Mouse (Mus musculus): ENCODE data around the gene Slc25a24. TPM values are rescaled to one million over a fixed set of nuclear protein-coding genes. Genes with fewer than 3 reads are reported as not detected.

The Slc25a24 gene
- polyA plus RNA-seq (2014; fragmentation: Nextera tagmentation; extraction: Ambion mirVana) = 16.2 and 19.9 TPM in 2 replicates

DNA sequence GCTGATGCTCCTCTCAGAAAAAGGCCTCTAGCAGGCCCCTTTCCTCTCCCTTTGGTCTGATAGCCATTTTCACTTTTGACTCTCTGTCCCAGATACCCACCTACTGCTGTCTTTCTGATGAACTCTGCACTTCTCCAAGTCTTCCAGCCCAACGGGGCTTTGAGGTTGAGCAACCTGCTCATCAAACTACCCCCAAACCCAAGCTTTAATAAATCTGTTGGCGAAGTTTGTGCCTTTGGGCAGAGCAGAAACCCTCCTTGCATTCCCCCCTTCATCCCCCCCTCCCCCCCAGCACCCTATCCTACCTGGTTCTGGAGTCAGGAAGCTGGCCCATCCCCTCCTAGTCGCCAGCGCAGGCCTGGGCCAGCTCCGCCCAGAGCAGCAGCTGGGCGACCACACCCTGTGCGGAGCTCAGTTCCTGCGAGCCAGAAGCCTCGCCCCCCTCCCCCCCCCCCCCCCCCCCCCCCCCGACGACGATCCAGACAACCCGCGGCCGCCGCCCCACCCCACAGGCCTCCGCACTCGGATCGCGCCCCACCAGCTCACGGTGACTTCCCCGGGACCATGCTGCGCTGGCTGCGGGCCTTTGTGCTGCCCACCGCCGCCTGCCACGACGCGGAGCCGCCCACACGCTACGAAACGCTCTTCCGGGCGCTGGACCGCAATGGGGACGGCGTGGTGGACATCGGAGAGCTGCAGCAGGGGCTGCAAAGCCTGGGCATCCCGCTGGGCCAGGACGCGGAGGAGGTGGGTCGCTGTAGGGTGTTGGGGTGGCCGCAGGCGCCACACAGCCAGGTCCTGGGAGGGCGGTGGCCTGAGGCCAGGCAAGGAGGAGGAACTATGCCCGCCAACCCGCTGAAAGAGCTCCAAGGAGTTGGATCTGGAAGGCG lies at the start of gene Slc25a24:
Gene Slc25a24 (plus strand): TSS at position 509 of the 890 bp plus-strand sequence.
- Histone ChIP-seq H3K4me1 (replicated peaks; ENCODE audit: control insufficient read depth, insufficient read depth, low read length) (peaks cover 7% of the 10 kb centered on the region), H3K9me3 (ENCODE audit: control insufficient read depth, low read length) (no peaks in the 10 kb centered on the region), H3K4me2 (peak within 1 kb of the TSS; percentile 93), H3K4me3 (ENCODE audit: low read depth, low read length) (peak within 1 kb of the TSS; percentile 73), H3K27ac (ENCODE audit: low read depth, low read length) (peak within 1 kb of the TSS; percentile 68), H3K27me3 (replicated peaks; ENCODE audit: control insufficient read depth, insufficient read depth, low read length) (no peaks in the 10 kb centered on the region), H3K36me3 (ENCODE audit: control insufficient read depth, insufficient read depth, low read length) (no peaks in the 10 kb centered on the region), H3K9ac (ENCODE audit: low read depth, low read length) (peak within 1 kb of the TSS; percentile 86)
- ATAC-seq (replicated peaks; ENCODE audit: low FRiP score) = peak; percentile 87
- WGBS = 2% methylated on average over 35 of the region's 49 CpGs
- DNase-seq (ENCODE audit: low spot score) = peak; percentile 69

GRCm38 (mm10) chr3:109080169-109080568 lies 42.8 kb upstream of the Slc25a24 start, which contains the start of gene Slc25a54:
Slc25a54 (plus strand) TSS chr3:109080469.
- DNase-seq (ENCODE audit: low spot score) = no peak
- ATAC-seq (replicated peaks; ENCODE audit: low FRiP score) = no peak

DNA sequence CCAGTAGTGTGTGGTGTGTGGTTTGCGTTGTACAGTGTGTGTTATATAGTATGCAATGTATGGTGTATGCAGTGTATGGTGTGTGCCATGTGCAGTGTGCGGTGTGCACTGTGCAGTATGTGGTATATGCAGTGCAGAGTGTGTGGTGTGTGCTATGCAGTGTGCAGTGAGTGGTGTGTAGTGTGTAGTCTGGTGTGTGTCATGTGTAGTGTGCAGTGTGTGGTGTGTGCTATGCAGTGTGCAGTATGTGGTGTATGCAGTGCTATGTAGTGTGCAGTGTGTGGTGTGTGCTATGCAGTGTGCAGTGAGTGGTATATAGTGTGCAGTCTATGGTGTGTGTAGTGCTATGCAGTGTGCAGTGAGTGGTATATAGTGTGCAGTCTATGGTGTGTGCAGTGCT lies 38.5 kb upstream of the Slc25a24 start:
- ATAC-seq (replicated peaks; ENCODE audit: low FRiP score) (no peak), DNase-seq (ENCODE audit: low spot score) (no peak)
- no peaks in the 10 kb centered on the region for H3K9me3 ChIP-seq (ENCODE audit: control insufficient read depth, low read length)
- H3K9ac ChIP-seq (ENCODE audit: low read depth, low read length) = no peak overlapping the region
- no peaks in the 10 kb centered on the region for H3K27me3 ChIP-seq (replicated peaks; ENCODE audit: control insufficient read depth, insufficient read depth, low read length)
- H3K27ac ChIP-seq (ENCODE audit: low read depth, low read length) = no peak overlapping the region
- 82% methylated on average over 2 of the region's 2 CpGs for WGBS
- H3K4me1 ChIP-seq (replicated peaks; ENCODE audit: control insufficient read depth, insufficient read depth, low read length) = no peaks in the 10 kb centered on the region
- H3K4me3 ChIP-seq (ENCODE audit: low read depth, low read length) = no peak overlapping the region
- H3K36me3 ChIP-seq (ENCODE audit: control insufficient read depth, insufficient read depth, low read length) = no peaks in the 10 kb centered on the region
- no peak overlapping the region for H3K4me2 ChIP-seq

More at GRCm38 (mm10) chr3:109080169-109080568, 42.8 kb upstream of the Slc25a24 start, which contains the start of gene Slc25a54:
- H3K4me3 ChIP-seq (ENCODE audit: low read depth, low read length) = no peak within 1 kb of the TSS
- 86% methylated on average over 17 of the region's 17 CpGs for WGBS
- H3K9ac ChIP-seq (ENCODE audit: low read depth, low read length) = no peak within 1 kb of the TSS
- H3K9me3 ChIP-seq (ENCODE audit: control insufficient read depth, low read length) = no peaks in the 10 kb centered on the region
- H3K4me1 ChIP-seq (replicated peaks; ENCODE audit: control insufficient read depth, insufficient read depth, low read length) = no peaks in the 10 kb centered on the region
- no peak within 1 kb of the TSS for H3K27ac ChIP-seq (ENCODE audit: low read depth, low read length)
- no peak within 1 kb of the TSS for H3K4me2 ChIP-seq
- H3K27me3 ChIP-seq (replicated peaks; ENCODE audit: control insufficient read depth, insufficient read depth, low read length) = no peaks in the 10 kb centered on the region
- no peaks in the 10 kb centered on the region for H3K36me3 ChIP-seq (ENCODE audit: control insufficient read depth, insufficient read depth, low read length)

DNA sequence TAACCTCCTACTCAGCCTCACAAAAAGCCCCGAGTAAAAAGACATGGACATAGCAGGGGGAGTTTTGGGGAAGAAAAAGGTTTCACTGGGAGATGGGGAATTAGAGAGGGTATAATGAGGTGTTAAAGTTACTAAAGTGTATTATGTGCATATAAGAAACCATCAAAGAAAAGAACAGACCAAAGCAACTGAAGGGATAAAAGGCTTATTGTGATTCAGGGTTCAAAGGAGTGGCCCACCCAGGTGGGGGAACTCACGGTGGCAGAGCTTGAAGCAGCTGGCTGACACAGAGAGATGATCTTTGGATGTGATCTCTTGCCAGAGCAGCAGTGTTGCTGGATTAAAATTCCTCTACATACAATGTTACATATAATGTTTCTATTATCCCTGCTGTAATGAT lies 34.5 kb upstream of the Slc25a24 start:
- DNase-seq (ENCODE audit: low spot score) (no peak), ATAC-seq (replicated peaks; ENCODE audit: low FRiP score) (no peak)
- no peak overlapping the region for H3K9ac ChIP-seq (ENCODE audit: low read depth, low read length)
- no peak overlapping the region for H3K4me2 ChIP-seq
- no peak overlapping the region for H3K27ac ChIP-seq (ENCODE audit: low read depth, low read length)
- no peaks in the 10 kb centered on the region for H3K9me3 ChIP-seq (ENCODE audit: control insufficient read depth, low read length)
- no peaks in the 10 kb centered on the region for H3K27me3 ChIP-seq (replicated peaks; ENCODE audit: control insufficient read depth, insufficient read depth, low read length)
- no peak overlapping the region for H3K4me3 ChIP-seq (ENCODE audit: low read depth, low read length)
- WGBS = 30% methylated on average over 2 of the region's 2 CpGs
- H3K4me1 ChIP-seq (replicated peaks; ENCODE audit: control insufficient read depth, insufficient read depth, low read length) = no peaks in the 10 kb centered on the region
- no peaks in the 10 kb centered on the region for H3K36me3 ChIP-seq (ENCODE audit: control insufficient read depth, insufficient read depth, low read length)

DNA sequence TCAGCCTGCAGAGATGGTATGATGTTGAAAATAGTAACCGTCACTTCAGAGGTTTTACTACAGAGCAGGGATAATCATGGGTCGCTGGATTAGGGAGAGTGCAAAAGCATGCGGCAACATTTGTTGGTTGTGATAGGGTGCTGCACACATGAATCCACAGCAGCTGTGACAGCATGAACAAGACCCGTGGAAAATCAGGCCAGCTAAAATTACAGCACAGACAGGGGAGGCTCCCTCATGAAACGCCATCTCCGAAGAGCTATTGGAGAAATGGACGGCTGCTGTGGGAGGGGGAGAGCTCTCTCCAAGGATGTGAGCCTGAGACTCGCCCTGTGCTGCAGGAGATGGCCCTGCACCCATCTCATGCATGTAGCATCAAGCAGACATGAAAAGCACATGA lies 18.2 kb upstream of the Slc25a24 start:
- 68% methylated on average over 8 of the region's 8 CpGs for WGBS
- Histone ChIP-seq H3K4me1 (replicated peaks; ENCODE audit: control insufficient read depth, insufficient read depth, low read length) (no peaks in the 10 kb centered on the region), H3K27me3 (replicated peaks; ENCODE audit: control insufficient read depth, insufficient read depth, low read length) (no peaks in the 10 kb centered on the region), H3K27ac (ENCODE audit: low read depth, low read length) (no peak overlapping the region), H3K36me3 (ENCODE audit: control insufficient read depth, insufficient read depth, low read length) (no peaks in the 10 kb centered on the region), H3K4me3 (ENCODE audit: low read depth, low read length) (no peak overlapping the region), H3K9ac (ENCODE audit: low read depth, low read length) (no peak overlapping the region), H3K4me2 (no peak overlapping the region), H3K9me3 (ENCODE audit: control insufficient read depth, low read length) (no peaks in the 10 kb centered on the region)
- DNase-seq (ENCODE audit: low spot score) (no peak), ATAC-seq (replicated peaks; ENCODE audit: low FRiP score) (no peak)

DNA sequence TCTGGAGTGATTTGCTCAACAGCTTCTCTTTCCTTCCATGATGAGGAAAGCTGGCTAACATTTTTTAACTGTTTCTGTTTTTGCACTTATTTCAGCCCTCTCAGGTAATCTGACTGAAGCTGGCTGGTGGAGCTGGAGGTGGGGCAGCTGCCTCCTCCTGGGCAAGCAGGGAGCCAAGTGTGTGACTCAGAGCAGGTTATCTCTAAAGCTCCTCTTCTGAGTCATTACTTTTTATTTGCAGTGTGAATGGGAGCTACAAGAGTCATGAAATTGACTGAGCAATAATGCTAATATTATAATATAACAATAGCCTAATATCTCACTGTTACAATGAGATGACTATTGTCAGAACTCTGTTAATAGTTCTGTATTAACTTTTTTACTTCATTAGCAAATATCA lies 5.8 kb upstream of the Slc25a24 start:
- H3K9me3 ChIP-seq (ENCODE audit: control insufficient read depth, low read length) = peaks cover 3% of the 10 kb centered on the region; the same call in 1 of the 2 replicates
- no peak overlapping the region for H3K9ac ChIP-seq (ENCODE audit: low read depth, low read length)
- H3K36me3 ChIP-seq (ENCODE audit: control insufficient read depth, insufficient read depth, low read length) = no peaks in the 10 kb centered on the region
- H3K27me3 ChIP-seq (replicated peaks; ENCODE audit: control insufficient read depth, insufficient read depth, low read length) = no peaks in the 10 kb centered on the region
- no peaks in the 10 kb centered on the region for H3K4me1 ChIP-seq (replicated peaks; ENCODE audit: control insufficient read depth, insufficient read depth, low read length)
- ATAC-seq (replicated peaks; ENCODE audit: low FRiP score) (no peak), DNase-seq (ENCODE audit: low spot score) (no peak)
- H3K27ac ChIP-seq (ENCODE audit: low read depth, low read length) = no peak overlapping the region
- no peak overlapping the region for H3K4me3 ChIP-seq (ENCODE audit: low read depth, low read length)
- no peak overlapping the region for H3K4me2 ChIP-seq

DNA sequence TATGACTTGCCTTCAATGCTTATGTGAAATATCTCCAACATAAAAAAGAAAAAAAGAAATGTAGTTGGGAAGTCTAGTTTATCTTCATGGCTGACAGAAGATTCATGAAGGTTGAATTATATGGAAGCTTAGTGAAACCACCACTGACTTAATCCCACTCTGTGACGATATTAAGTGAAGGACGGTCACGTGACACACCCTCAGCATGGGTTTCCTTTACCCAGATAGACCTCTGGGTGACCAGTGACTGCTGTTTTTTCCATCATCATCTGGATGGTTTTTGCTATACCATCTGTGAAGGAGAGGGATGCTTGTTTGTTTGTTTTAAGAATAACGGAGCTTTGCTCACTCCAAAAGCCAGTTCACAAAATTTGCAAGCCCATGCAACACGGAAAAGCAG lies 3.4 kb upstream of the Slc25a24 start:
- whole genome bisulfite sequencing = 77% methylated on average over 5 of the region's 5 CpGs
- H3K36me3 ChIP-seq (ENCODE audit: control insufficient read depth, insufficient read depth, low read length) = no peaks in the 10 kb centered on the region
- H3K4me1 ChIP-seq (replicated peaks; ENCODE audit: control insufficient read depth, insufficient read depth, low read length) = peaks cover 7% of the 10 kb centered on the region
- H3K9me3 ChIP-seq (ENCODE audit: control insufficient read depth, low read length) = 0 out of 2 replicates have a peak, but pooled peaks cover under 1% of the 10 kb centered on the region
- no peaks in the 10 kb centered on the region for H3K27me3 ChIP-seq (replicated peaks; ENCODE audit: control insufficient read depth, insufficient read depth, low read length)
- no peak overlapping the region for H3K27ac ChIP-seq (ENCODE audit: low read depth, low read length)
- H3K4me2 ChIP-seq = no peak overlapping the region
- no peak overlapping the region for H3K4me3 ChIP-seq (ENCODE audit: low read depth, low read length)
- ATAC-seq (replicated peaks; ENCODE audit: low FRiP score) = no peak
- no peak overlapping the region for H3K9ac ChIP-seq (ENCODE audit: low read depth, low read length)
- no peak for DNase-seq (ENCODE audit: low spot score)

- no peaks in the 10 kb centered on the region for H3K36me3 ChIP-seq (ENCODE audit: control insufficient read depth, insufficient read depth, low read length)
- H3K27ac ChIP-seq (ENCODE audit: low read depth, low read length) = no peak overlapping the region
- DNase-seq (ENCODE audit: low spot score) (no peak), ATAC-seq (replicated peaks; ENCODE audit: low FRiP score) (no peak)
- H3K9ac ChIP-seq (ENCODE audit: low read depth, low read length) = no peak overlapping the region
- no peak overlapping the region for H3K4me2 ChIP-seq
- peaks cover 7% of the 10 kb centered on the region for H3K4me1 ChIP-seq (replicated peaks; ENCODE audit: control insufficient read depth, insufficient read depth, low read length)
- H3K4me3 ChIP-seq (ENCODE audit: low read depth, low read length) = no peak overlapping the region
- WGBS = 79% methylated on average over 5 of the region's 5 CpGs
- H3K9me3 ChIP-seq (ENCODE audit: control insufficient read depth, low read length) = no peaks in the 10 kb centered on the region
- H3K27me3 ChIP-seq (replicated peaks; ENCODE audit: control insufficient read depth, insufficient read depth, low read length) = no peaks in the 10 kb centered on the region
Observed at GRCm38 (mm10) chr3:109119973-109120372, 3.0 kb upstream of the Slc25a24 start.

DNA sequence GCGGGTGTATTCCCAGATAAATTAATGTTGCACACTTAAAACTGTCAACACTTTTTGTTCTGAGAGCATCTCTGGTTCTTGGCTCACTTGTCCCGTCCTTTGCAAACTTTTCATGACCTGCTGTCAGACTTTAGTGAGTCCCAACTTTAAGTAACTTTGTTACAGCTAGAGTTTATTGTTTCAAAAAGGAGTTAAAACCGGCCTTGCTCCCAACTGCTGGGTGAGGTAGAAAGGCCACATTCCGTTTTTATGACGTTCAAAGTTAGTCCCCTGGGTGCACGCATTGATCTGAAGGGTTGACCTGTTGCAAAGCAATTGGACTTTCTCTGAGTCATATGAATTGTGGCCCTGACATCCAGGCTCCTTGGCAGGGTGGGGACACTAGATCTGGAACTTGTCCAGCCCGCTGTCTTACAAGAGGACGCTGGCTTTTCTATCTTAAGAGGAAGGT lies 607 bp downstream of the Slc25a24 start:
- Histone ChIP-seq H3K4me2 (peak overlapping the region; percentile 93), H3K4me1 (replicated peaks; ENCODE audit: control insufficient read depth, insufficient read depth, low read length) (peaks cover 7% of the 10 kb centered on the region), H3K4me3 (ENCODE audit: low read depth, low read length) (peak overlapping the region; percentile 73), H3K9me3 (ENCODE audit: control insufficient read depth, low read length) (no peaks in the 10 kb centered on the region), H3K9ac (ENCODE audit: low read depth, low read length) (peak overlapping the region; percentile 86), H3K27ac (ENCODE audit: low read depth, low read length) (no peak overlapping the region; the same call in 1 of the 2 replicates), H3K27me3 (replicated peaks; ENCODE audit: control insufficient read depth, insufficient read depth, low read length) (no peaks in the 10 kb centered on the region), H3K36me3 (ENCODE audit: control insufficient read depth, insufficient read depth, low read length) (no peaks in the 10 kb centered on the region)
- ATAC-seq (replicated peaks; ENCODE audit: low FRiP score) (no peak), DNase-seq (ENCODE audit: low spot score) (peak; percentile 33)
- WGBS = 11% methylated on average over 8 of the region's 8 CpGs

Data from liver, embryonic 11.5 days (tissue).